Mouse (Mus musculus) megakaryocyte, embryonic 14.5 days (primary cell): ENCODE results near the gene Il34.

Experiments
- FLI1 ChIP-seq: IDR thresholded peaks from 2 replicates; pipeline ENCODE4 v1.6.1; 2012; ENCODE audit warnings: low read length, inconsistent platforms, mixed read lengths
- GATA1 ChIP-seq: IDR thresholded peaks from 3 replicates; pipeline ENCODE4 v1.6.1; 2012; ENCODE audit warnings: mixed read lengths, low read length, inconsistent platforms, borderline replicate concordance

DNA sequence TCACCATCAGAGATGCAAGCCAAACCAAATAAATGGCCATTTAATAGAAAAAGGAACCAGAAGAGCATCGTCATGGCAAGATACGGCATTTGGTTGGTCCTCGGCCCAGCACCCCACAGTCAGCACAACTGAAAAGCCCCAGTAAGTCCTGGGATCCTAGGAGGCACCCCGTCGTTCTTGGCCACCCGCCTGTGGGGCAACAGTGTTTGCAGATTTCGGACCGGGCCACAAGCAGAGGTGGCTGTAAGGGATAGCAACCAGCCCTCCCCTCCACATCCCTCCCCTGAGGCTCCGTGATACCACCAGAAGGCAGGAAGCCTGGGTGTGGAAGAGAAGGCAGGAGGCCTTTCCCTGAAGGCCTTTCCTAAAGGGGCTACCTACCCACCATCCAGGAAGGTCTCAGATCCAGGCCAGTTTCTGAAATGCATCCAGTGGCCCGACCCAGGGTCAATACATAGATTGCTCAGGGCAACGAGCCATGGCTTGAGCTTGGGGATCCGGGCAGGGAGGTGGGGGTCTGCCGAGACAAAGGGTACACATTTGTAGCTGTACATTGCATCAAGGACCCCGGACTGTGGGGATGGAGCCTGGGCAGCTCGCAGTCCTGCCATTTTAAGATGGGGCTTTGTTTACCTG lies 63.8 kb downstream of the Il34 start:
- no peak for TF ChIP-seq GATA1
- no peak for TF ChIP-seq FLI1
